Mouse (Mus musculus): ENCODE data around the gene Hoxc6. TPM values are rescaled to one million over a fixed set of nuclear protein-coding genes. Genes with fewer than 3 reads are reported as not detected.
A peak's percentile ranks its signal among the peaks of the same experiment; 100 is the strongest.

Hoxc6 gene
- total RNA-seq, 2 experiments from 2014 or later, result not detected

- no peak for DNase-seq (ENCODE audit: low spot score in 2 of 2)
- intact Hi-C loops (cut with DNase I), result no loop called here
Observed at GRCm38 (mm10) chr15:103005797-103006196, 7.7 kb downstream of the Hoxc6 start.

- no peak for DNase-seq (ENCODE audit: low spot score in 2 of 2)
- intact Hi-C loops (cut with DNase I), result no loop called here
Observed at GRCm38 (mm10) chr15:103006326-103006725, 8.3 kb downstream of the Hoxc6 start.

GRCm38 (mm10) chr15:103009265-103010111, 11.4 kb downstream of the Hoxc6 start:
- intact Hi-C loops (cut with DNase I), result no loop called here
- no peak for DNase-seq (ENCODE audit: low spot score in 2 of 2)

GRCm38 (mm10) chr15:103010112-103010846, 12.2 kb downstream of the Hoxc6 start:
- intact Hi-C loops (cut with DNase I), result no loop called here

GRCm38 (mm10) chr15:103010847-103011555, 12.9 kb downstream of the Hoxc6 start:
- no peak for DNase-seq (ENCODE audit: low spot score in 2 of 2)
- intact Hi-C loops (cut with DNase I), result no loop called here

More at GRCm38 (mm10) chr15:103010112-103010846, 12.2 kb downstream of the Hoxc6 start:
- no peak for DNase-seq (ENCODE audit: low spot score in 2 of 2)

GRCm38 (mm10) chr15:103011928-103012486, 13.9 kb downstream of the Hoxc6 start:
- intact Hi-C loops (cut with DNase I), result loop anchor here (2.0 kb wide), 1 partner anchor 161 kb away; no protein-coding TSS in a partner anchor

DNA sequence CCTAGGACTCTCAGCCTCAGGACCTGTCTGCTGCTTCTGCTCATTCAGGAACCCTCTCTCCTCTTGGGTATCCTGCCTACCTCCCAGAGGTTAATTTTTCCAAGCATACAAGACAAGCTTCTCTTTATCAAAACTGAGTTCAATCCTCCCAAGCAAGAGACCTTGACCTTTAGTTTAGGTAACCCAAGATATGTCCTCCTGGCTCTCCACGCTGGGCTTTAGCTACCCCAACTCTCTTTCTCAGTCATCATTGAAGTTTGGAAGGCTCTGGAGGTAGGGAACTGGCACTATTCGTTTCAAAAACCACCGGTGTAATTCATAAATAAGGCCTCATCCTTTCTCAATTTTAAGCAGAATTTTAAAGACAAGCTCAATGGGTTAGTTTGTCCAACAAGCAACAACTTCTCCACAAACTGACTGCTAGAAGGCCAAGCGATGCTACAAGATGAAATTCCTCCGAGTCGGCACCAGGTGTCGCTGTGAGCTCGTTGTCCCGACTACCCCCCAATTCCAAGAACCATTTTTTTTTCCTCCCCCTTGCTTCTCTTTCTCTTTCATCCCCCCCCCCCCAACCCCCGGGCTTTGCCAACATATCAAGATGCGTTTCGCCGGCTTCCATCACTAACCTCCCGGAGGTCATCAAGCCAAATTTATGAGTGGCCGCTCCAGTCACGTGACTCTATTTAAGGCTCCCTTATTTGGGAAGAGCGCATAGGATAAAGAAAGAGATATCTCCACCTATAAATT, 15.4 kb downstream of the Hoxc6 start:
- DNase-seq (ENCODE audit: low spot score in 2 of 2), result peak; percentile 15 to 52
- intact Hi-C loops (cut with DNase I), result loop anchor here (1.0 to 2.0 kb wide), 2 partner anchors 152 to 159 kb away; no protein-coding TSS in a partner anchor

More at GRCm38 (mm10) chr15:103011928-103012486, 13.9 kb downstream of the Hoxc6 start:
- no peak for DNase-seq (ENCODE audit: low spot score in 2 of 2)

DNA sequence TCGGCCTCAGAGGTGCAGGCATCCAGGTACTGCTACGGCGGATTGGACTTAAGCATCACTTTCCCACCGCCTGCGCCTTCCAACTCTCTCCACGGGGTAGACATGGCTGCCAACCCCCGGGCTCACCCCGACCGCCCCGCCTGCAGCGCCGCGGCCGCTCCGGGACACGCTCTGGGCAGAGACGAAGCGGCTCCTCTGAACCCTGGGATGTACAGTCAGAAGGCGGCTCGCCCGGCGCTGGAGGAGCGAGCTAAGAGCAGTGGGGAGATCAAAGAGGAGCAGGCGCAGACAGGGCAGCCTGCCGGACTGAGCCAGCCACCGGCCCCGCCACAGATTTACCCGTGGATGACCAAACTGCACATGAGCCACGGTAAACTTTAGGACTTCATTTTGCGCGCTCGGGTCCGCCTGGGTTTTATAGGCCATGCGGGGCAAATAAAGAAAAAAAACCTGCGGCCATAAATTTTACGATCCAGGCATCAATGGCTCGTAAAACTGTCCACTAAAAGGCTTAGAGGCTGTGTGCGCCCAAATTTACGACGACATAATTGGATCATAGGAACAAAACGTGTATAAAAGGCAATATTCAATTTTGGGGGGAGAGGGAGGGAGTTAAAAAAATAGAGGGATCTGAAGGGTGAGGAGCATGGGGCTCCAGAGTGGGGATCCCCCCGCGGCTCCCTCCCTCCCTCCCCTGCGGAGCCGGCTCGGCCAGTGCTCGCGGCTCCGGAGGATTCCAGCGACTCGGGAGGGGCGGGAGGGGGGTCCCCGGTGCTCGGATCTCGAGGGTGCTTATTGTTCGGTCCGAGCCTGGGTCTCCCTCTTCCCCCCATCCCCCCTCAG, 16.3 kb downstream of the Hoxc6 start:
- intact Hi-C loops (cut with DNase I), result no loop called here
- no peak for DNase-seq (ENCODE audit: low spot score in 2 of 2)

DNA sequence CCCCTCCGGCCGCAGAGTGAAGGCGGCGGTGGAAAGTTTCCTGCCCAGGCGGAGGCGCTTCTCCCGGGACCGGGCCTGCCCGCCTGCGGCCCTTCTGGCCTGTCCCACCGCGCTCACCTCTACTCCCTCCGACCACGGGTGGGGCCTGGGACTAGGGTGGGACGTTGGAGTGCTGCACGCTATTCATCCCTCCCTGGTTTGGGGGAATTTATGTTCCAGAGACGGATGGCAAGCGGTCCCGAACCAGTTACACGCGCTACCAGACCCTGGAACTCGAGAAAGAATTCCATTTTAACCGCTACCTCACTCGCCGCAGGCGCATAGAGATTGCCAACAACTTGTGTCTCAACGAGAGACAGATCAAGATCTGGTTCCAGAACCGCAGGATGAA, 16.9 kb downstream of the Hoxc6 start:
- DNase-seq (ENCODE audit: low spot score in 2 of 2), result no peak
- intact Hi-C loops (cut with DNase I), result no loop called here

GRCm38 (mm10) chr15:103015406-103016166, 17.5 kb downstream of the Hoxc6 start:
- intact Hi-C loops (cut with DNase I), result no loop called here
- no peak for DNase-seq (ENCODE audit: low spot score in 2 of 2)

GRCm38 (mm10) chr15:103018636-103019035, 20.6 kb downstream of the Hoxc6 start, which contains the start of gene Hoxc4:
TSS of gene Hoxc4 (plus strand) at chr15:103018934.
- DNase-seq (ENCODE audit: low spot score in 2 of 2), result no peak
- intact Hi-C loops (cut with DNase I), result no loop called here

- DNase-seq (ENCODE audit: low spot score in 2 of 2), result no peak
- intact Hi-C loops (cut with DNase I), result no loop called here
Observed at GRCm38 (mm10) chr15:103020899-103021418, 22.9 kb downstream of the Hoxc6 start.

DNA sequence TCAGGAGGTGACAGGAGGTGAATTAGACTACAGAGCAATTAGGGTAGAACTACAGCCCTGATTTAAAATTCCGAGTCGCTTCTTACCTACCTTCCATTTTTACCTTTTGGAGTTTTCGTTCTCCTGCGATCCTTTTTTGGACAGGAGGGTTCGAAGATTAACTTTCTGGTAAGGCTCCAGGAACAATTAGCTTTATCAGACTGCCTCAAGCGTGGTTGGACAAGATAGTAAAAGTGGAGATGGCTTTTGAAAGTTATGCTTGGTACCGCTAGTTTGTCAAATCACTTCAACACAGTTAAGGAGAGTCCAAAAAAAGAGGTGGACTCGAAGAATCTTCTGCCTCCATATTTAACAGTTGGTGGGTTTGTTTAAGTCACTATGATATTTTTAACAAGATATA, 23.5 kb downstream of the Hoxc6 start:
- DNase-seq (ENCODE audit: low spot score in 2 of 2), result no peak
- intact Hi-C loops (cut with DNase I), result no loop called here

DNA sequence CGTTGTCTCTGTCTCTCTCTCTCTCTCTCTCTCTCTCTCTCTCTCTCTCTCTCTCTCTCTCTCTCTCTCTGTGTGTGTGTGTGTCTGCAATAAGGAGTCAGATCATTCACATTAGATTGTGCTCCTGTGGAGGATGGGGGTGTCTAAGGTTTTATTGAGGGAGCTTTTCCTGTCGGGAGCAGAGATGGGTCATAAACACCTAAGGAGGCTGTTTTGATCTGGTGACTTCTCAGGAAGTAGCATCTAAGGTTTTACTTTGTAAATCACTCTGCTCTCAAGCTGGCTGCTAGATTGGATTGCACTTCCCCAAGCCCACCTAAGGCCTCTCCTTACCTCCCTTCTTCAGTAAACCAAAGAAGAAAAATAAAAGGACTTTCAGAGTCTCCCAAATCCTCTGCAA, 26.1 kb downstream of the Hoxc6 start:
- intact Hi-C loops (cut with DNase I), result no loop called here
- no peak for DNase-seq (ENCODE audit: low spot score in 2 of 2)

GRCm38 (mm10) chr15:103027266-103028235, 29.5 kb downstream of the Hoxc6 start:
- intact Hi-C loops (cut with DNase I), result loop anchor here (5.0 kb wide), 1 partner anchor 35 kb away; no protein-coding TSS in a partner anchor
- no peak for DNase-seq (ENCODE audit: low spot score in 2 of 2)

All from left cerebral cortex, postnatal 14 days (tissue).